Mouse (Mus musculus) right cerebral cortex, postnatal 36 days (tissue): ENCODE measurements around the gene Mroh3.

Experiments
- DNase-seq, 2 experiments: peaks; one replicate each; pipeline ENCODE4 v3.0.0; 2022; ENCODE audit warnings: low spot score in 2 of 2, mixed read lengths in 1 of 2

Gene Mroh3

GRCm38 (mm10) chr1:136156951-136157350 lies 55.7 kb downstream of the Mroh3 start:
- DNase-seq, result no peak

GRCm38 (mm10) chr1:136156304-136156703 lies 56.3 kb downstream of the Mroh3 start:
- no peak for DNase-seq

- DNase-seq, result no peak
Measured at GRCm38 (mm10) chr1:136151371-136151770, 61.3 kb downstream of the Mroh3 start.

- no peak for DNase-seq
Measured at GRCm38 (mm10) chr1:136149702-136150101, 62.9 kb downstream of the Mroh3 start.

GRCm38 (mm10) chr1:136143514-136143913 lies 69.1 kb downstream of the Mroh3 start:
- peak; percentile 76 to 86 for DNase-seq

GRCm38 (mm10) chr1:136142336-136142735 lies 70.3 kb downstream of the Mroh3 start:
- DNase-seq, result peak in 1 of 2 experiments; percentile 67

GRCm38 (mm10) chr1:136141176-136141950 lies 71.3 kb downstream of the Mroh3 start:
- DNase-seq, result no peak

GRCm38 (mm10) chr1:136139990-136140640 lies 72.5 kb downstream of the Mroh3 start:
- peak; percentile 87 to 88 for DNase-seq

- no peak for DNase-seq
Measured at GRCm38 (mm10) chr1:136138191-136138830, 74.3 kb downstream of the Mroh3 start.

GRCm38 (mm10) chr1:136137575-136137974 lies 75.1 kb downstream of the Mroh3 start:
- no peak for DNase-seq

- no peak for DNase-seq
Measured at GRCm38 (mm10) chr1:136137071-136137531, 75.5 kb downstream of the Mroh3 start.

- DNase-seq, result no peak
Measured at GRCm38 (mm10) chr1:136136547-136136946, 76.1 kb downstream of the Mroh3 start.

- no peak for DNase-seq
Measured at GRCm38 (mm10) chr1:136135777-136136444, 76.7 kb downstream of the Mroh3 start.

- no peak for DNase-seq
Measured at GRCm38 (mm10) chr1:136135046-136135445, 77.6 kb downstream of the Mroh3 start.

GRCm38 (mm10) chr1:136134547-136134946 lies 78.1 kb downstream of the Mroh3 start:
- no peak for DNase-seq

GRCm38 (mm10) chr1:136133570-136134240 lies 78.9 kb downstream of the Mroh3 start:
- DNase-seq, result no peak

- DNase-seq, result no peak
Measured at GRCm38 (mm10) chr1:136132386-136133201, 80.0 kb downstream of the Mroh3 start.
